Mouse (Mus musculus) lung, embryonic 16.5 days (tissue): ENCODE results near the gene Frem1. TPM values are rescaled to one million over a fixed set of nuclear protein-coding genes. Genes with fewer than 3 reads are reported as not detected.

Experiments used
- polyA plus RNA-seq: library from polyadenylated mRNA; unstranded; fragments of >200 nt; fragmentation: Nextera tagmentation; extraction: Ambion mirVana; gene quantifications from 2 replicates; pipeline ENCODE4 v1.2.1, GENCODE M21; 2015

The Frem1 gene
- polyA plus RNA-seq, 1 experiment from 2014 or later, result 31.9 TPM

Other genes with a start within 250 kb of the Frem1 start
- 15.7 and 17.9 TPM in 2 replicates for gene Zdhhc21, start 192.4 kb downstream of the Frem1 start, polyA plus RNA-seq
- 0.24 and 0.25 TPM in 2 replicates for gene Cer1, start 167.2 kb downstream of the Frem1 start, polyA plus RNA-seq